Mouse (Mus musculus) liver, embryonic 11.5 days (tissue): ENCODE data around the gene Rcbtb2. TPM values are rescaled to one million over a fixed set of nuclear protein-coding genes. Genes with fewer than 3 reads are reported as not detected.

ENCODE experiments used
- ATAC-seq: fragments of 200-750 bp; cut with Nextera tagmentation; replicated peaks from 2 replicates; pipeline ENCODE4 v1.8.0; 2017; ENCODE audit warnings: moderate number of reproducible peaks, mild to moderate bottlenecking, moderate TSS enrichment, moderate library complexity; ENCODE audit not compliant: low FRiP score
- DNase-seq: peaks from one replicate; pipeline ENCODE4 v3.0.0-alpha.2; 2017; ENCODE audit warnings: low spot score
- H3K27ac ChIP-seq: fragments of 300-500 bp; sonication (generic); 2 replicates; pipeline ENCODE4 v1.5.1; 2014; ENCODE audit warnings: mild to moderate bottlenecking, low read depth, low read length, control low read depth
- H3K27me3 ChIP-seq: fragments of 300-500 bp; sonication (generic); replicated peaks from 2 replicates; pipeline ENCODE4 v1.6.1; 2014; ENCODE audit warnings: low read length, mixed read lengths; ENCODE audit not compliant: control insufficient read depth, insufficient read depth
- H3K36me3 ChIP-seq: fragments of 300-500 bp; sonication (generic); 2 replicates; pipeline ENCODE4 v1.6.1; 2014; ENCODE audit warnings: mild to moderate bottlenecking, low read length, moderate library complexity, mixed read lengths; ENCODE audit not compliant: control insufficient read depth, insufficient read depth
- H3K4me1 ChIP-seq: fragments of 300-500 bp; sonication (generic); replicated peaks from 2 replicates; pipeline ENCODE4 v1.6.1; 2014; ENCODE audit warnings: low read length, mixed read lengths; ENCODE audit not compliant: control insufficient read depth, insufficient read depth
- H3K4me2 ChIP-seq: fragments of 300-500 bp; sonication (generic); 2 replicates; pipeline ENCODE4 v1.6.1; 2014; ENCODE audit warnings: mild to moderate bottlenecking, control low read depth, moderate library complexity
- H3K4me3 ChIP-seq: fragments of 300-500 bp; sonication (generic); 2 replicates; pipeline ENCODE4 v1.5.1; 2014; ENCODE audit warnings: low read depth, low read length, control low read depth
- H3K9ac ChIP-seq: fragments of 300-500 bp; sonication (generic); 2 replicates; pipeline ENCODE4 v1.6.1; 2014; ENCODE audit warnings: low read depth, low read length, control low read depth
- H3K9me3 ChIP-seq: fragments of 300-500 bp; sonication (generic); 2 replicates; pipeline ENCODE4 v1.6.1; 2016; ENCODE audit warnings: low read length, inconsistent platforms, mixed read lengths; ENCODE audit not compliant: control insufficient read depth
- WGBS: fragments of 180-500 bp; shearing (Covaris S2); extraction: QIAGEN DNeasy Blood & Tissue Kit; methylation state at CpG from one replicate; pipeline ENCODE4 v1.1.7; 2014; 5-methylcytosine and 5-hydroxymethylcytosine counted together
- polyA plus RNA-seq: library from polyadenylated mRNA; unstranded; fragments of >200 nt; fragmentation: Nextera tagmentation; extraction: Ambion mirVana; gene quantifications from 2 replicates; pipeline ENCODE4 v1.2.1, GENCODE M21; 2014

Gene Rcbtb2
- polyA plus RNA-seq, 1 experiment from 2014 or later, result 56.3 TPM

DNA sequence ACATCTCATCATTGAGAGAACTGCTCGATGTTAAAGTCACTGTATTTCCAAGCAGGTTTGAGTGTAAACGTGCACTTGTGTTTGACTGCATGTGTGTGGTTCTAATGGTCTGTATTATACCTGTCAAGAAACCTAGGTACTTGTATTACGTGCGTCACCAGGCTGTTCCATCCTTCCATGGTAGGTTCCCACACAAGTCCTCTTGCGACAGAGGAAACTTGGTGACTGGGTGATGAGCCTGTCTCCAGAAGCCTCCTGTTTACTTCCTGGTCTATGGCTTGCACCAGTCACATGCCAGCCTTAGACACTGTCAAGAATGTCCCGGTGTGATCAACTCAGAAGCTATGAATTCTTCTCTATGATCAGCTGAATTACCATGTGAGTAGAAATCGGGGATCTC is 15.6 kb downstream of the Rcbtb2 start:
- Histone ChIP-seq H3K4me1 (peaks cover 11% of the 10 kb centered on the region), H3K4me2 (no peak overlapping the region), H3K9me3 (no peaks in the 10 kb centered on the region), H3K27me3 (no peaks in the 10 kb centered on the region), H3K36me3 (no peaks in the 10 kb centered on the region), H3K4me3 (no peak overlapping the region), H3K9ac (no peak overlapping the region), H3K27ac (no peak overlapping the region)
- 82% methylated on average over 7 of the region's 7 CpGs for WGBS
- no peak for ATAC-seq
- no peak for DNase-seq

GRCm38 (mm10) chr14:73139866-73140265 is 17.0 kb downstream of the Rcbtb2 start:
- no peak overlapping the region for H3K9ac ChIP-seq
- H3K4me3 ChIP-seq, result no peak overlapping the region
- peaks cover 18% of the 10 kb centered on the region for H3K4me1 ChIP-seq
- DNase-seq (peak; percentile 23), ATAC-seq (no peak)
- WGBS, result 66% methylated on average over 5 of the region's 5 CpGs
- no peaks in the 10 kb centered on the region for H3K9me3 ChIP-seq
- H3K4me2 ChIP-seq, result no peak overlapping the region
- no peaks in the 10 kb centered on the region for H3K27me3 ChIP-seq
- no peak overlapping the region for H3K27ac ChIP-seq
- no peaks in the 10 kb centered on the region for H3K36me3 ChIP-seq

DNA sequence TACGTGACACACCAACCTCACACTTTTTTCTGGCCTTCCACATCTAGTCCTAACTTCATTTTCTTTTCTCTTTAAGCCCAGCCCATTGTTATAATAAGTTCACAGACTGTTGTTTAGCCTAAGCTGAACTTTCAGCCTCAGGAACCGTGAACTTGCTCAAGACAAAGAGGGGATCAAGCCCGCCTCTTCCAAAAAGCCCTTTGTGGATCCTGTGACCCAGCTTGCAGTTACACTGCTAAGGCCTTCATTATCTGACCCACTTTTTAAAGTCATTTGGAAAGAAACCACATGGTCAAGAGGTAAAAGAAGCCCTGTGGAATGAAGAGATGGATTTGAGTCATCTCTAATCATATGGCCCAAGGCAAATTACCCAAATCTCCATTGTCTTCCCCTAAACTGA is 19.0 kb downstream of the Rcbtb2 start:
- no peak for ATAC-seq
- DNase-seq, result no peak
- 81% methylated on average over 3 of the region's 3 CpGs for WGBS

GRCm38 (mm10) chr14:73142421-73142895 is 19.6 kb downstream of the Rcbtb2 start:
- no peak for DNase-seq
- 0 out of 2 replicates have a peak, but pooled peaks have one; percentile 22 for ATAC-seq
- WGBS, result 3% methylated on average over 11 of the region's 11 CpGs

More for the DNA sequence above, 19.0 kb downstream of the Rcbtb2 start:
- no peaks in the 10 kb centered on the region for H3K9me3 ChIP-seq
- peaks cover 18% of the 10 kb centered on the region for H3K4me1 ChIP-seq
- H3K9ac ChIP-seq, result no peak overlapping the region
- H3K27ac ChIP-seq, result no peak overlapping the region
- H3K4me3 ChIP-seq, result no peak overlapping the region
- H3K36me3 ChIP-seq, result no peaks in the 10 kb centered on the region
- H3K4me2 ChIP-seq, result no peak overlapping the region
- no peaks in the 10 kb centered on the region for H3K27me3 ChIP-seq

DNA sequence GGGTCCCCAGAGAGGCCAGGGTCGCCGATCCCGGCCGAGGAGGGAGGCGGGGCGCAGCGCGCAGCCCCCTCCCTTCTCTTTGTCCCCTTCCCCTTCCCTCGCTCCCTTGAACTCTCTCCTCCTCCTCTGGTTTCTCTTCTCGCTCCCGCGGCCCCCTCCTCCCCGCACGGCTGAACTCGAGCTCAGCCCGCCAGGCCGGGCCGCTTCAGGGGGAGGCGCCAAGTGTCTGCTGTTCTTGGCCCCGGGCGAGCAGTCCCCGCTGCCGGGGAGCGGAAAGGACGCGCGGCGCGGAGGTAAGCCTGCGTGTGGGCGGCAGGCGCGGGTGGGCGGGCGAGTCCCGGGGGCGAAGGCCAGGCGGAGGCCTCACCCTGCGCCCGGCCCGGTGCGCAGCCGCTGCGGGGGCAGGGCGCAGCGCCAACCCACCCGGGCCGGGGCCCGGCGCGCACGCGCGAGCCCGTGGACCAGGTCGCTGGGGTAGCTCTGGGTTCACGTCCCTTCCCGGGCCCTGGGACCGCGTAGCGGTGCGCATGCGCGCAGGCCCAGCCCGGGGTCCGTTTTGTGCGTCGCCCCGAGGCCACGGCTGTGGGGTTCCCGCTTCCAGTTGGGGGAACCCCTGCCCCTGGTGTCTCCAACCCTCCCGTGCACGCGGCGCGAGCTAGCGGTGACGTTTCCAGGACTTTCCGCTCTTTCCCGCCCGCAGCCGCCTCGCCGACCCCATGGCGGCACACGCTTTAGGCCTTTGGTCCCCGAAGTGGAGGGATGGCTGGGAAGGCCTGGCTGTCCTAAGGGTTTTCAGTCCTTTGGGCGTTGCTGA is 20.3 kb downstream of the Rcbtb2 start:
- peak overlapping the region; percentile 96 for H3K27ac ChIP-seq
- peak; percentile 89 for ATAC-seq
- no peaks in the 10 kb centered on the region for H3K9me3 ChIP-seq
- peak overlapping the region; percentile 79 for H3K4me2 ChIP-seq
- DNase-seq, result peak; percentile 82
- peak overlapping the region; percentile 83 for H3K4me3 ChIP-seq
- peaks cover 13% of the 10 kb centered on the region; the same call in 1 of the 2 replicates for H3K4me1 ChIP-seq
- WGBS, result 1% methylated on average over 84 of the region's 88 CpGs
- H3K27me3 ChIP-seq, result no peaks in the 10 kb centered on the region
- H3K9ac ChIP-seq, result peak overlapping the region; percentile 96
- H3K36me3 ChIP-seq, result no peaks in the 10 kb centered on the region

More at GRCm38 (mm10) chr14:73142421-73142895, 19.6 kb downstream of the Rcbtb2 start:
- peak overlapping the region; percentile 83 for H3K4me3 ChIP-seq
- peak overlapping the region; percentile 79 for H3K4me2 ChIP-seq
- H3K27ac ChIP-seq, result peak overlapping the region; percentile 96
- H3K4me1 ChIP-seq, result peaks cover 15% of the 10 kb centered on the region
- no peaks in the 10 kb centered on the region for H3K36me3 ChIP-seq
- H3K9me3 ChIP-seq, result no peaks in the 10 kb centered on the region
- H3K27me3 ChIP-seq, result no peaks in the 10 kb centered on the region
- H3K9ac ChIP-seq, result peak overlapping the region; percentile 96

- peak overlapping the region; percentile 96 for H3K9ac ChIP-seq
- no peaks in the 10 kb centered on the region for H3K36me3 ChIP-seq
- peak overlapping the region; percentile 96 for H3K27ac ChIP-seq
- H3K4me1 ChIP-seq, result peaks cover 13% of the 10 kb centered on the region; the same call in 1 of the 2 replicates
- DNase-seq (no peak), ATAC-seq (peak; percentile 31; the same call in 1 of the 2 replicates)
- H3K4me3 ChIP-seq, result peak overlapping the region; percentile 83
- 37% methylated on average over 25 of the region's 25 CpGs for WGBS
- no peaks in the 10 kb centered on the region for H3K9me3 ChIP-seq
- H3K27me3 ChIP-seq, result no peaks in the 10 kb centered on the region
- H3K4me2 ChIP-seq, result peak overlapping the region; percentile 79
These were observed 21.0 kb downstream of the Rcbtb2 start for GRCm38 (mm10) chr14:73143710-73144420.

- peaks cover 13% of the 10 kb centered on the region; the same call in 1 of the 2 replicates for H3K4me1 ChIP-seq
- WGBS, result 85% methylated on average over 4 of the region's 4 CpGs
- H3K36me3 ChIP-seq, result no peaks in the 10 kb centered on the region
- no peak for ATAC-seq
- no peak overlapping the region for H3K4me3 ChIP-seq
- no peak for DNase-seq
- no peak overlapping the region for H3K4me2 ChIP-seq
- no peak overlapping the region for H3K9ac ChIP-seq
- H3K9me3 ChIP-seq, result no peaks in the 10 kb centered on the region
- no peak overlapping the region for H3K27ac ChIP-seq
- H3K27me3 ChIP-seq, result no peaks in the 10 kb centered on the region
These were observed 22.7 kb downstream of the Rcbtb2 start for GRCm38 (mm10) chr14:73145531-73145930.

DNA sequence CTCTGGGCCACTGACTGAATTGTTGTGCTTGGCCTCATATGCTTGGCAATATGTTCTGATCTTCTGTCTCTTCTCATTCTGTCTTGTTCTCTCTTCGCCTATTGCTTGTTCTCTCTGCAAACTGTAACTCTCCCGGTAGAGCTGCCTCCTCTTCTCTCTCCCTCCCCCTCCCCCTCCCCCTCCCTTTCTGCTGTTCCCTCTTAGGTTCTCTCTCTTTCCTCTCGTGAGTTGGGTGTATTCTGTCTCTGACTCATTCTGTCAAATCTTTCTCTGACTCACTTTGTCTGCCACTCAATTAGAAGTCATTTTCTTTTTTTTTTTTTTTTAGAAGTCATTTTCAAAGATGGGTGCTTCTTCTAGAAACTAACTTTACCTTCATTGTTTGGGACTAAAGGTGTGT is 23.9 kb downstream of the Rcbtb2 start:
- Histone ChIP-seq H3K9me3 (no peaks in the 10 kb centered on the region), H3K36me3 (no peaks in the 10 kb centered on the region), H3K4me1 (peaks cover 13% of the 10 kb centered on the region; the same call in 1 of the 2 replicates), H3K4me2 (no peak overlapping the region), H3K4me3 (no peak overlapping the region), H3K27ac (no peak overlapping the region), H3K9ac (no peak overlapping the region), H3K27me3 (no peaks in the 10 kb centered on the region)
- DNase-seq (no peak), ATAC-seq (no peak)
- WGBS, result 34% methylated on average over 3 of the region's 3 CpGs
